Mouse (Mus musculus) liver, embryonic 15.5 days (tissue): ENCODE data around the gene Fam78b. TPM values are rescaled to one million over a fixed set of nuclear protein-coding genes. Genes with fewer than 3 reads are reported as not detected.

Source experiments
- ATAC-seq: fragments of 200-750 bp; cut with Nextera tagmentation; 2 replicates; pipeline ENCODE4 v1.8.0; 2017; ENCODE audit warnings: moderate number of reproducible peaks, mild to moderate bottlenecking, moderate library complexity; ENCODE audit not compliant: insufficient read depth
- H3K27ac ChIP-seq: fragments of 300-500 bp; sonication (generic); replicated peaks from 2 replicates; pipeline ENCODE4 v1.5.1; 2015; ENCODE audit warnings: mild to moderate bottlenecking, inconsistent platforms
- H3K27me3 ChIP-seq: fragments of 300-500 bp; sonication (generic); 2 replicates; pipeline ENCODE4 v1.6.1; 2015; ENCODE audit warnings: mild to moderate bottlenecking, inconsistent platforms
- H3K36me3 ChIP-seq: fragments of 300-500 bp; sonication (generic); replicated peaks from 2 replicates; pipeline ENCODE4 v1.6.1; 2015; ENCODE audit warnings: moderate library complexity, mild to moderate bottlenecking, inconsistent platforms
- H3K4me1 ChIP-seq: fragments of 300-500 bp; sonication (generic); replicated peaks from 2 replicates; pipeline ENCODE4 v1.6.1; 2015; ENCODE audit warnings: inconsistent platforms
- H3K4me2 ChIP-seq: fragments of 300-500 bp; sonication (generic); 2 replicates; pipeline ENCODE4 v1.6.1; 2015; ENCODE audit warnings: moderate library complexity, mild to moderate bottlenecking, inconsistent platforms
- H3K4me3 ChIP-seq: fragments of 300-500 bp; sonication (generic); replicated peaks from 2 replicates; pipeline ENCODE4 v1.5.1; 2015; ENCODE audit warnings: mild to moderate bottlenecking, inconsistent platforms
- H3K9ac ChIP-seq: fragments of 300-500 bp; sonication (generic); 2 replicates; pipeline ENCODE4 v1.6.1; 2015; ENCODE audit warnings: moderate library complexity, mild to moderate bottlenecking, inconsistent platforms
- H3K9me3 ChIP-seq: fragments of 300-500 bp; sonication (generic); replicated peaks from 2 replicates; pipeline ENCODE4 v1.6.1; 2016; ENCODE audit warnings: inconsistent platforms
- WGBS: fragments of 180-500 bp; shearing (Covaris S2); methylation state at CpG from one replicate; pipeline ENCODE4 v1.1.7; 2015; ENCODE audit warnings: mixed read lengths; ENCODE audit not compliant: insufficient replicate concordance; 5-methylcytosine and 5-hydroxymethylcytosine counted together
- polyA plus RNA-seq: library from polyadenylated mRNA; unstranded; fragments of >200 nt; fragmentation: Nextera tagmentation; extraction: Ambion mirVana; gene quantifications from 2 replicates; pipeline ENCODE4 v1.2.1, GENCODE M21; 2015

Gene Fam78b
- polyA plus RNA-seq = 0.06 and 0.08 TPM in 2 replicates

GRCm38 (mm10) chr1:167001174-167001843 is at the start of gene Fam78b:
Gene Fam78b (plus strand): TSS chr1:167001417.
- peak within 1 kb of the TSS; percentile 62 for H3K4me3 ChIP-seq
- peak within 1 kb of the TSS; percentile 32; the same call in 1 of the 2 replicates for H3K9ac ChIP-seq
- H3K36me3 ChIP-seq = no peaks in the 10 kb centered on the region
- H3K9me3 ChIP-seq = no peaks in the 10 kb centered on the region
- H3K27me3 ChIP-seq = peaks cover 54% of the 10 kb centered on the region
- under 1% methylated on average over 77 of the region's 85 CpGs for WGBS
- peaks cover 3% of the 10 kb centered on the region; the same call in 1 of the 2 replicates for H3K4me1 ChIP-seq
- ATAC-seq = peak; percentile 27; the same call in 1 of the 2 replicates
- H3K4me2 ChIP-seq = peak within 1 kb of the TSS; percentile 76
- H3K27ac ChIP-seq = no peak within 1 kb of the TSS

GRCm38 (mm10) chr1:166964508-166964907 is 36.7 kb upstream of the Fam78b start:
- WGBS = 35% methylated on average over 10 of the region's 10 CpGs
- Histone ChIP-seq H3K4me3 (no peak overlapping the region), H3K4me1 (no peaks in the 10 kb centered on the region), H3K27ac (no peak overlapping the region), H3K9ac (no peak overlapping the region), H3K27me3 (no peaks in the 10 kb centered on the region), H3K4me2 (no peak overlapping the region), H3K9me3 (no peaks in the 10 kb centered on the region), H3K36me3 (no peaks in the 10 kb centered on the region)
- no peak for ATAC-seq

DNA sequence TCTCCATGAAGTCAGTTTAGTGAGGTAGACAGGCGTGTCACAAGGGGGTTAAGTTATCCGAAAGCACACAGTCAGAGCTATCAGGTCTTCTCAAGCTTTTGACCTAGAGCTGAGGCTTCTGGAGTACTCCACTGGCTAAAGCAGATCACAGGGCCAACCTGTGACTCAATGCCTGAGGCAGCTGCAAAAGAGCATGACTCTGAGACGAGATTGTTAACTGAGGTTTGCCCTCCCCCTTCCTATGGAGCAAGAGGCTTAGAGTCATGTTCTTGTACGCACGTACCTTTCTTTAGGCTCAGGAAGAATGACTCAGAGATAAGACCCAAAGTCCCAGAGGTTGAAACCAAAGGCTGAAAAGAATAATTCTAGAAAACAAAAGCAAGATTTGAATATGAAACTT is 32.9 kb upstream of the Fam78b start:
- WGBS = 38% methylated on average over 5 of the region's 5 CpGs
- Histone ChIP-seq H3K27me3 (no peaks in the 10 kb centered on the region), H3K36me3 (no peaks in the 10 kb centered on the region), H3K4me3 (no peak overlapping the region), H3K9me3 (no peaks in the 10 kb centered on the region), H3K9ac (no peak overlapping the region), H3K4me1 (no peaks in the 10 kb centered on the region), H3K4me2 (no peak overlapping the region), H3K27ac (no peak overlapping the region)
- no peak for ATAC-seq

- H3K36me3 ChIP-seq = no peaks in the 10 kb centered on the region
- no peak overlapping the region for H3K27ac ChIP-seq
- H3K27me3 ChIP-seq = no peaks in the 10 kb centered on the region
- H3K9ac ChIP-seq = no peak overlapping the region
- ATAC-seq = no peak
- no peaks in the 10 kb centered on the region for H3K4me1 ChIP-seq
- 61% methylated on average over 3 of the region's 3 CpGs for WGBS
- no peak overlapping the region for H3K4me3 ChIP-seq
- H3K9me3 ChIP-seq = no peaks in the 10 kb centered on the region
- H3K4me2 ChIP-seq = no peak overlapping the region
Measured at GRCm38 (mm10) chr1:166973731-166974130, 27.5 kb upstream of the Fam78b start.

GRCm38 (mm10) chr1:166978611-166979010 is 22.6 kb upstream of the Fam78b start:
- 56% methylated on average over 5 of the region's 5 CpGs for WGBS
- no peak for ATAC-seq

GRCm38 (mm10) chr1:166994266-166994665 is 7.0 kb upstream of the Fam78b start:
- no peak overlapping the region for H3K9ac ChIP-seq
- no peaks in the 10 kb centered on the region for H3K36me3 ChIP-seq
- H3K4me3 ChIP-seq = no peak overlapping the region
- WGBS = 57% methylated on average over 5 of the region's 5 CpGs
- no peaks in the 10 kb centered on the region for H3K4me1 ChIP-seq
- no peak for ATAC-seq
- no peak overlapping the region for H3K4me2 ChIP-seq
- peaks cover 10% of the 10 kb centered on the region for H3K27me3 ChIP-seq
- H3K9me3 ChIP-seq = no peaks in the 10 kb centered on the region
- no peak overlapping the region for H3K27ac ChIP-seq

More at GRCm38 (mm10) chr1:166978611-166979010, 22.6 kb upstream of the Fam78b start:
- H3K4me3 ChIP-seq = no peak overlapping the region
- no peak overlapping the region for H3K4me2 ChIP-seq
- no peak overlapping the region for H3K27ac ChIP-seq
- no peaks in the 10 kb centered on the region for H3K4me1 ChIP-seq
- H3K9me3 ChIP-seq = no peaks in the 10 kb centered on the region
- H3K36me3 ChIP-seq = no peaks in the 10 kb centered on the region
- no peaks in the 10 kb centered on the region for H3K27me3 ChIP-seq
- H3K9ac ChIP-seq = no peak overlapping the region

- ATAC-seq = no peak
Measured at GRCm38 (mm10) chr1:166996250-166996649, 5.0 kb upstream of the Fam78b start.

DNA sequence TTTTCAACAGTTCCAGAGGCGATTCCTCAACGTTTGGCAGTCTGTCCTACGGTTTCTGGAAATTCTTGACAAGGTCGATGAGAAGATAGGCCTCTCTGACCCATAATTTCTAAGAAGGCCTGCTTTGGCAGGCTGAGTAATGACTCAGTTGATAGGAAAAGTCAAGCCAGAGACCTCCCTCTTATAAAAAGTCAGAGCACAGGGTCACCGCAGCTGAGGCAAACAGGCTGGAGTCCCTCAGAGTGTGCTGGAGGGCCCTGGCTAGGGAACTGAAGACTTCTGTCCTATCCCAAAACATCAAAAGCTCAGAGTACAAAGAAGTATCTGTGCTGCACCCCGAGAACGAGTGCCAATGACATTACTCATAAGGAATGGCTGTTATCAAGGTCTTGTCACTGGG is 4.4 kb upstream of the Fam78b start:
- no peak overlapping the region for H3K4me3 ChIP-seq
- 50% methylated on average over 7 of the region's 7 CpGs for WGBS
- H3K9me3 ChIP-seq = no peaks in the 10 kb centered on the region
- H3K9ac ChIP-seq = no peak overlapping the region
- ATAC-seq = no peak
- no peaks in the 10 kb centered on the region for H3K36me3 ChIP-seq
- H3K27me3 ChIP-seq = peaks cover 35% of the 10 kb centered on the region
- no peak overlapping the region for H3K27ac ChIP-seq
- H3K4me1 ChIP-seq = peaks cover 3% of the 10 kb centered on the region; the same call in 1 of the 2 replicates
- H3K4me2 ChIP-seq = no peak overlapping the region

More at GRCm38 (mm10) chr1:166996250-166996649, 5.0 kb upstream of the Fam78b start:
- H3K27ac ChIP-seq = no peak overlapping the region
- H3K4me1 ChIP-seq = peaks cover 2% of the 10 kb centered on the region; the same call in 1 of the 2 replicates
- no peaks in the 10 kb centered on the region for H3K9me3 ChIP-seq
- H3K27me3 ChIP-seq = peaks cover 30% of the 10 kb centered on the region
- H3K4me3 ChIP-seq = no peak overlapping the region
- WGBS = 45% methylated on average over 8 of the region's 8 CpGs
- H3K4me2 ChIP-seq = no peak overlapping the region
- H3K9ac ChIP-seq = no peak overlapping the region
- no peaks in the 10 kb centered on the region for H3K36me3 ChIP-seq

GRCm38 (mm10) chr1:167000529-167001173 is 566 bp upstream of the Fam78b start:
- Histone ChIP-seq H3K36me3 (no peaks in the 10 kb centered on the region), H3K9me3 (no peaks in the 10 kb centered on the region), H3K9ac (peak overlapping the region; percentile 32; the same call in 1 of the 2 replicates), H3K27me3 (peaks cover 54% of the 10 kb centered on the region), H3K4me2 (peak overlapping the region; percentile 76), H3K4me3 (peak overlapping the region; percentile 62), H3K4me1 (peaks cover 3% of the 10 kb centered on the region; the same call in 1 of the 2 replicates), H3K27ac (no peak overlapping the region)
- WGBS = under 1% methylated on average over 71 of the region's 76 CpGs
- peak; percentile 67 for ATAC-seq

DNA sequence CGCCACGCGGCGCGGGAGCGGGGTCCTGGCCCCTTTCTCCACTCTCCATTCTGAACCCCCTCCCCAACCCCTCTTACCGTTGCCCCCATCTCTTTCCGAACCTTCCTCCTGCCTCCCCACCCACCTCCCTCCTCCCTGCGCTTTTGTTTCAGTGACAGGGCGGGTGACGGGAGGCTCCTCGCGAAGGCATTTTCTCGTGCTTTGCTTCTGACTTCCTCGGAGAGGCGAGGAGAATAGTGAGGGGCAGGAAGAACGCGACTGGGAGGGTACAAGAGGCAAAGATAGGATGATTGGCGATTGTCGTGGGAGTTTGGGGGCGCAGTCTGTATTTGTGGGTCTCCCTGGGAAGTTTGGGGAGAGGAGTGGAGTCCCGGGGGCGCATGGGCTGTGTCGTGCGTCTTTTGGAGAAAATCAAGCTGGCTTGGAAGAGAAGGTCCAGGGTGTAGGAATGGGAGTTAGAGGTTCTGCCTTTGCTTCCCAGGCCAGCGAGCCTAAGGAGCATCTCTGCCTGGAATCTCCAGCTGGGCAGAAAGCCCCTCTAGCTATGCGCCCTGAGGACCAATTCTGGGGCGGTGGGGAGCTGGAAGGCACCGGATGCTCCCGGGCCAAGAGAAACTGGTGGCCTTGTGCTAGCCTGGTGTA is 748 bp downstream of the Fam78b start:
- Histone ChIP-seq H3K27me3 (peaks cover 54% of the 10 kb centered on the region), H3K4me1 (peaks cover 3% of the 10 kb centered on the region; the same call in 1 of the 2 replicates), H3K27ac (no peak overlapping the region), H3K9me3 (no peaks in the 10 kb centered on the region), H3K9ac (no peak overlapping the region), H3K4me3 (peak overlapping the region; percentile 62), H3K4me2 (peak overlapping the region; percentile 76), H3K36me3 (no peaks in the 10 kb centered on the region)
- WGBS = 2% methylated on average over 30 of the region's 30 CpGs
- ATAC-seq = no peak

GRCm38 (mm10) chr1:167002486-167002850 is 1.3 kb downstream of the Fam78b start:
- no peak overlapping the region for H3K9ac ChIP-seq
- ATAC-seq = no peak
- no peaks in the 10 kb centered on the region for H3K9me3 ChIP-seq
- no peaks in the 10 kb centered on the region for H3K36me3 ChIP-seq
- peak overlapping the region; percentile 62; the same call in 1 of the 2 replicates for H3K4me3 ChIP-seq
- 1% methylated on average over 19 of the region's 19 CpGs for WGBS
- peak overlapping the region; percentile 76; the same call in 1 of the 2 replicates for H3K4me2 ChIP-seq
- H3K27me3 ChIP-seq = peaks cover 54% of the 10 kb centered on the region
- H3K27ac ChIP-seq = no peak overlapping the region
- H3K4me1 ChIP-seq = peaks cover 3% of the 10 kb centered on the region; the same call in 1 of the 2 replicates
